Mouse (Mus musculus): ENCODE measurements around the gene Pogk. TPM values are rescaled to one million over a fixed set of nuclear protein-coding genes. Genes with fewer than 3 reads are reported as not detected.

The Pogk gene
- total RNA-seq, 2 experiments from 2014 or later, result 41.0 to 41.6 TPM

DNA sequence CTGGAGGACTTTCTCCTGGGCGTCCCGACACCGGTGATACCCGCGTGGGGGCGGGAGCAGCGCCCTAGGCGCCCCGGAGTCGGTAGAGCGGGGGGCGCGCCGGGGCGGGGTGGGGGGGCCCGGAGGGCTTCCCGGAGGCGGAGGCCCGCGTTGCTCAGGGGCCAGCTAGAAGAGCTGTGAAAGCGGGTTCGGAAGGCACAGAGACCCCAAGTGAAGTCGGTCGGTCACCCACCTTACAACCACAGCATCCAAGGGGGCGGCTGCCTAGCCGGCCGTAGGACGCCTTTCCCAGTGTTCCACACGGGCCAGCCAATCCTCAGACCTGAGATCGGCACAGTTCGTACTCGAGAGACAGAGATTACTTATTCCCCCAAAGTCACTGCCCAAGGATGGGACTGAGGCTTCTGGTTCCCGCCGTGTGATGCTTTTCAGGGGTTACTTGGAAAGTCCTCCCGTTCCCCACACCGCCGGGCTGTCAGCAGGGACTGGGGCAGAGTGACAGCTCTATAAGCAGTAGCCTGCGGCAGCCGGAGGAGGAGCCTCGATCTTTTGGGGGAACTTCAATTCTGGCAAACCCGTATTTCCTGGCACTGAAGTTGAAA is 29.9 kb downstream of the Pogk start:
- DNase-seq (ENCODE audit: low spot score in 2 of 2), result peak; percentile 58 to 70

DNA sequence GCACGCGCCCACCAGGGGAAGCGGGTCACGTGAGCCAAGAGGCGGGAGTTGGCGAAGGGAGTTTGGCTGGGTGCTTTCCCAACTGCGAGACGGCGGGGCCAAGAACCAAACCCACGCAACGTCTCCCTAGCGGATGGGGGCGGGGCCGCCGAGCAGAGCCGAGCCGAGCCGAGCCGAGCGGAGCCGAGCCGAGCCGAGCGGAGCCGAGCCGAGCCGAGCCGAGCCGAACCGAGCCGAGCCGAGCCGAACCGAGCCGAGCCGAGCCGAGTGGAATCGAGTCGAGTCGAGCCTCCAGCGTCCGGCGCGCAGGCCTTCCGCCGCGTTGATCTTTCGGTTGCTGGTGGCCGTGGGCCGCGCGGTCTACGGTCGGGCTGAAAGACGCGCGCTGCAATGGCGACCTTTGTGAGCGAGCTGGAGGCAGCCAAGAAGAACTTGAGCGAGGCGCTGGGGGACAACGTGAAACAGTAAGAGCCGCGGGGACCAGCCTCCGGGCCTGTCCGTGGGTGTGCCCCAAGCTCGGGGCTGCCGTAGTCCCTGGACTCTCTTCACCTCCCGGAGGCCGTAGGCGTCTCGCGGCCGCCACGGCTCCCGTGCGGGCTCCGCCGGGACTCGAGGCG is 30.5 kb downstream of the Pogk start, which contains the start of gene Tada1:
Gene Tada1, plus strand, starts transcription at position 85 of the 617 bp plus-strand sequence.
- DNase-seq (ENCODE audit: low spot score in 2 of 2), result peak; percentile 96

DNA sequence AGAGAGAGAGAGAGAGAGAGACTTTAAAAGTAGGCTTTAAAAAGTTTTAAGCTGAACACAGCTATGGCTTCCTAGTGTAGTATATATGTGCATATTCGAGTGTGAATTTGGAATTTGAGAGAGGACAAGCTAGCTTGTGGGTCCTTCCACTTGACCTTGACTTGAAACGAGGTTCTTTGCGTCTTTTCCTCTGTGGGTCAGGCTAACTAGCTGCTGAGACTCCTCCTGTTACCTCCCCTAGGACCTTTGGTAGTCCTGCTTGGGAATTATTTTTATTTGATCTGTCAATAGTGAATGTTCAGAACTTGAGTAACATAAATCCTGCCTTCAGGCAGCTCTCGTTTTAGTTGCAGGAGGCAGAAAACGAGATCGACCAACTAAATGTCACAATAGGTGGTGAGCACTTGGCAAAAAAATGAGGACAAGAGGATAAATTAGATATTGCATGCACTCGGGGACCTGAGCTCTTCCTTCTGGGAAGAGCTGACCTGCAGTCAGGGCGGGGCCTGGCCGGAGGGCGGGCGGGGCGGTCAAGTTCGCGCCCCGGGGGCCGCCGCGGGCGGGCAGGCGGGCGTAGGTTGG is 31.1 kb downstream of the Pogk start:
- DNase-seq (ENCODE audit: low spot score in 2 of 2), result no peak

DNA sequence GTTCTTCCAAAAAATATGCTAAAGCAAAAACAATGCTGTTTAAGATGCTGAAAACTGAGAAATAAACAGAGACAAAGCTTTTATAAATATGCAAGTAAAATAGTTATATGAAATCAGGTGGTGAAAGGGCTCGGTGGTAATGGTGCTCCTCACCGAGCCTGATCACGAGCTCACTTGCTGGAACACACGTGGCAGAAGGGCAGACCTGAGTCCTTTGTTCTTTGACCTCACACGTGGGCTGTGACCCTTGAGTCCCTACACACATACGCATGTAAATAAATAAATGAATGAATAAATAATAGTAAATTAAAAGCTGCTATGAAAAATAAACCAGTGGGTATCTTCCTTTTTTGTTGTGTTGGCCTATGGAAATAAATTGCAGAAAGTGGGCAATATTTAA is 32.5 kb downstream of the Pogk start:
- no peak for DNase-seq (ENCODE audit: low spot score in 2 of 2)

DNA sequence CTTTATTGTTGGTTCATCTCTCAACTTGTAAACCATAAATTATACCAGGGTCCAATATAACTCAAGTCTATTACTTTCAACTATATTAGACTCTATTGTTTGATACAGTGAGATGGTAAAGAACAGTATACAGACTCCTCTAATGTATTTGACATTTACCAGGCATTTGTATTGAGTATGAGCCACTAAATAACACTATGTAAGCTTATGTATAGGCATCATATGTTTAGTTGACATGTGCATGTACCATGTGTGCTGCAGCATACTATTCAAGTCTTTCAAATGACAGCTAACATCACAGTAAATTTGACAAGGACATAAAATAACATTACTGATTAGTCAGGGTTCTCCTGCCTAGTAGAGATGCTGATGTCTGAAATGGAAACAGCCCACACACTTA is 46.5 kb downstream of the Pogk start:
- no peak for DNase-seq (ENCODE audit: low spot score in 2 of 2)

DNA sequence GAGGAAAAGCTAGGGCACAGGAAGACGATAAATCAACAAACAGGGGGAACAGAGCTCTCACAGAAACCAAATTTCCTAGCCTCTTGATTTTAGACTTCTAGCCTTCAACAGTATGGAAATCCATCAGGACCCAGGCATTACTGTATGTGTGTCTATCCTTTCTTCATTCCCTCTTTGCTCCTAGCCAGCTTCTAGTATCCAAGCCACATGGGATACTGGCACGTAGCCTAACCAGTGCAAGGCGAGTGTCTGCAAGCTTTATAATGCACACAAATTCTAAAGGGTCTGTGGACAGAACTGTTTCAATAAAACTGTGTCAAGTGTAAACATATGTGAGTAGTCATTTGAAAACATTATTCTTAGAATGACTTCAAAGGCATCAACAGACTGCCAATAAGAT is 47.0 kb downstream of the Pogk start:
- no peak for DNase-seq (ENCODE audit: low spot score in 2 of 2)

DNA sequence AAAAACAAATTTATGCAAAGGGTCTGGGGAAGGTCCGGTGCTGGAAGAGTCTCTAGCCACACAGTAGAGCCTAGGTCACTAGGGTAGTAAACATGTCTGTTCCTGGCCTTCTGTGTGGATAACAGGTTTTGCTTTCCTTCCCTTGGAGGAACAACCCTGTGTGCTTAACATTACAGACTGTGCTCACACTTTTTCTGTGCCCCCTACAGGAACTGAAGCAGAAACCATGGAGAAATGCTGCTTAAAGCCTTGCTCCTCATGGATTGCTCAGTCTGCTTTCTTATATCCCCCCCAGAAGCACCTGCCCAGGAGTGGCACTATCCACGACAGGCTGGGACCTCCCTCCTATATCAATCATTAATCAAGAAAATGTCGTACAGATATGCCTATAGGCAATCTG is 47.8 kb downstream of the Pogk start:
- DNase-seq (ENCODE audit: low spot score in 2 of 2), result no peak

DNA sequence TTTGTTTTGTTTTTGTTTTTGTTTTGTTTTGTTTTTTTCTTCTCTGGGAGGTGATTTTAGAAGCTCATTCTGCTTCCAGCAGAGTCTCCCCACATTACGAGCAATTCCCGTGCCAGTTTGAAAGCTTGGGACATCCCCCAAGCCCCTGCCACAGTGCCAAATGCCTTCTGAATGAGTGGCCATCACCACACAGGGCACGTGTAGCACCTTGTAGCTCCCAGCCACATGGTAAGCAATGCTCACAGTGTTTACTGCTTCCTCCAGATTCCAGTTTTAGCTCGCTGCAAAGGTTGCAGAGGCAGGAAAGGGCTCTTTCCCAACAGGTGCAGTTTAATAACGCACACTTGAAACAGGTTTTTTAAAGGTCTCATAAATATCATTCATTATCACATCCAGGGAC is 48.8 kb downstream of the Pogk start:
- no peak for DNase-seq (ENCODE audit: low spot score in 2 of 2)

DNA sequence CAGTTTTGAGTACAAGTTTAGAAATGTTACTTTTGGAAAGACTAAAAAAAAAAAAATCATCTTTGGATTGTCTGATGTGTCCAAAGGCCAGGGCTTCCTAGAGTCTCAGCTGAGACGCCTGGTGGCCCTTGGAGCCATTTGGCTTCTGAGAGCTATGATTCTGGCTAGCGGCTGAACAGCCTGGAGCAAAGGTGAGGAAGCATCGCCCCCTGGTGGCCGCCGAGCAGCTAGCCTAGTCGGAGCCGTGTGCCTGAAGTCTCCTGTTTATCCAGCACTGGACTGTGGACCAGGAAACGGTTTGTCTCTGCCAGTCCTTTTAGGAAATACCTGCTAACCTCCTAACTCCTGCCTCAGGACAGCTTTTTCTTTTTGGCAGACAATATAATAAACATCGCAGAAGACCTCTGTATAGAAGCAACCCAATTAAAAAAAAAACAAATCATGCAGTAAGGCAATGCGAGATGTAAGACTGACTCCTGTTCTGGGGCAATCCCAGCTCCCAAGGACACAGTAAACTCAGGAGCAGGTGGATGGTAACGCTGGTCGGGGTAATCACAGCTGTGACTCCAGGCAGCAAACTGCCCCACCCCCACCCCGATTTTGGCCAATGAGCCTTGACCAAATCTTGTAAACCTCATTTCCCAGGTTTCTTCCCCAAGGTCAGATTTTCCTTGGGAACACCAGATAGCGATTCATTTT is 49.4 kb downstream of the Pogk start:
- peak; percentile 95 to 96 for DNase-seq (ENCODE audit: low spot score in 2 of 2)

DNA sequence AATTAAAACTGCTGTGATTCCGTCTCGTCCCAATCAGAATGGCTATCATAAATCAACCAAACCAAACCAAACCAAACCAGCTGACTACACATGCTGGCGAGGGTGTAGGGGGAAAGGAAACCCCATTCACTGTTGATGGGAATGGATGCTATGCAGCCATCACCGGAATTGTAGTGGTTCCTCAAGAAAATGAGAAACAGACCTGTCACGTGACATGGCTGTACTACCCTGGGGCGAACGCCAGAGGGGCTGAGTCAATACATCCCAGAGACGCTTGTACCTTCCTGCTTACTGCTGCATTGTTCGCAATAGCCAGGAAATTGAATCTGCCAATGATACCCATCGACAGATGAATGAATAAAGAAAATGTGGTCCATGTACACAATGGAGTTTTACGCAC is 59.9 kb downstream of the Pogk start:
- no peak for DNase-seq (ENCODE audit: low spot score in 2 of 2)

DNA sequence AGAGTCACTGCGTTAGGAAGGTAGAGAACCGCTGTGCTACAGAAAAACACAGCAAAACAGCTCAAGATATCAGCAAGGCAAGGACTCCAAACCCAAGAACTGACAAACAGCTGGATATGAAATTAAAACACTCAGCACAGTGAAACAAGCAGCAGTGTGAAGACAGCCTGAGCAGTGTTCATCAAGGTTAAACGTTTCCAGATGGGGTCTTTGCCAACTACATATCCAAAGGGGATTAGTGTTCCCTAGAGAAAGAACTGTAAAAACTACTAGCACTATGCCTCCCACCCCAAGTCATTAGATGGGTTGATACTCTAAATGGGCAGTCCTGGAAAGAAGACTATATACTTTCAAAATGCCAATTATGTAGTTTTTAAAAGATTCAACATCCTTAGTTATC is 60.3 kb downstream of the Pogk start:
- no peak for DNase-seq (ENCODE audit: low spot score in 2 of 2)

DNA sequence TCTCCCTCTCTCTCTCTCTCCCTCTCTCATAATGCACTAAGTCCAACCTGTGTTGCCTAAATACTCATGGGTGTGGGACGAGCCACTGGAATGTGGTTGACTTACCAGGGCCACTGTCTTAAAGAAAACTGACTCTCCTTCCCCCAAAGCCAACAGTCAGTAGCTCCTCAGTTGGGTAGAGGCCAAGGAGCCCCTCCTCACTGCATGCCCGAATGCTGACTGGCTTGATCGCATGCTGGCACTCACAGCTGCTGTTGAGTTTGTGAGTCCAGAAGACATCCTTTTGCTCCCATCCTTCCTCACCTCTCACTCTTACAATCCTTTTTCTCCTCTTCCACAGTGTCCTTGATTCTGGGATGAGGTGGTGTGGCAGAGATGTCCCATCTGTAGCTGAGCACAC is 62.8 kb downstream of the Pogk start:
- no peak for DNase-seq (ENCODE audit: low spot score in 2 of 2)

DNA sequence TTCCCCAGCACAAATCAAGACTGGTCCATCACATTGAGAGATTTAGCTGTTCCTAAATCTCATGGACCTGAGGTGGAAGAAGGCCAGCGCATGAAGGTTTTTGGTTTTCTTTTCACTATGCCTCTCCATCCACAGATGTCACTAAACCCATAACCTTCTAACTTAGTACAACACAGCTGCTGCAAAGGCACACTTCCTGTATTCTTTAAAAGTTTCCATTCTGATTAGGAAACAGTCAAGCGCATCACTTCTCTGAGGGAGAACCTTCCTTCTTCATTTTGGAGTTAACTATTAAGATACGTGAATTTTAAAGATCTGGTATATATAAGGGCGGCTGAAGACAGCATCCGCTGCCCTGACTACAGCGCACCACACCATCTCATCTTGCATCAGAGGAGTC is 64.1 kb downstream of the Pogk start:
- DNase-seq (ENCODE audit: low spot score in 2 of 2), result no peak

DNA sequence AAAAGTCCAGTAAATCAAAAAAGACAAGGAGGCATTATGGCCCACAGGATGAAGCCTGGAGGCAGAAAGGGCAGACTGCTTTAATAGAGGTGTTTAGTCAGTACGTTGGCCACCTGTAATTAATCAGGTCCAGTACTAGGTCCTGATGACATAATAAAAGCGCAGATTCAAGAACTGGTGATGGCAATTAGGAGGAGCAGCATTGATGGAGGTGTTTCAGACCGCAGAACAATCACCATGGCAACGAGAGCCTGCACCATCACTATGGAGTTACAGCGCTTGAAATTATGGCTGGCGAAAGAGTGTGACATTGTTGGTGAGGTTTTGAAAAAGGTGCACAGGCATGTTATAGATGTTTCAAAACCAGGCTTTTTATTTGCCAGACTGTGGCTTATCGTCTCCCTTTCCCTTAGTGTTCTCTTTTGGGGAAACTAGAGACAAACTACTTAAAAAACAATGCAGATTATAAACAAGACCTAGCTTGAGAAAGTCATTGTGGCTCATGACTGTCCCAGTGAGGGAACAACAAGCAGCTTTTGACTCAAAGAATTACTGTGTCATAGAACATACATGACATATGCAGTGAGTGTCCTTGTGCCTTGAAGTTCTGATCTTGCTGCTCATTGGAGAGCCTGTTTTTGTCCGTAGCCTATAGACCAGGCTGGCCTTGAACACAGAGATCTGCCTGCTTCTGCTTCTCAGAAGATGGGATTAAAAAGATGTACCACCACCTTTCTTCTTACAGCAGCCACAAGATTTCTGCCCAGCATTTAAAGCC is 65.2 kb downstream of the Pogk start:
- DNase-seq (ENCODE audit: low spot score in 2 of 2), result no peak

DNA sequence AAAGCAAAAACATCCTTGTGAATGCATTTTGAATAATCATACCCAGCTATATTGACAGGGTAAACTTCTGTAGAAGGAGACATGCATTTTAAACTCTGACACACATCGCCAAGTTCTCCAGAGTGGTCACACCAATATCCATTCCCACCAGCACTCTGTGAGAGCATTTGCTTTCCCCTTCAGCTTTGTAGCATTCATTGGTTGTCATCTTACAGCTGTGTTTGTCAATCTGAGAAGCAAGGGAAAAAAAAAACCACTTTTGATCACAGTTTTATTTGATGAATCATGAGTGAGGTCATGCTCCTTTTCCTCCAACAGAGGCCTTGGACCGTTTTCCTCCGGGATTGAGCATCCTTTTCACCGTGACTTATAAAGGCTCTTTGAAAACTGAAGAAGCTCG is 66.1 kb downstream of the Pogk start:
- no peak for DNase-seq (ENCODE audit: low spot score in 2 of 2)

DNA sequence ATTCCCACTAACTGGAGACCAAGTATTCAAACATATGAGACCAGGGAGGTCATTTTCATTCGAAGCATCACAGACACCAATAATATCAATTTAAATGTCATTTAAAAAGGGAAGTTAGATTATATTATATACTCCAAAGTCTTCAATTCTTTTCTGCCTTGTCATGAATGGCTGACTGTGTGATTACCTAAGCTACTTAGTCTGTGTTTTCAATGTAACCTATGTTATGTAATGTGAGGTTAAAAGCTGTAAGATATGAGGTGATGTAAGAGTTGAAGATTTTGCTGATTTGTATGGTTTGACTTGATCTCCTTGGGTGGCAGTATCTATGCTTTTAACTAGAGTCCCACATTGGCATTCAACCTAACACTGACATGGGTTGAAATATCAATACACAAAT is 67.1 kb downstream of the Pogk start:
- no peak for DNase-seq (ENCODE audit: low spot score in 2 of 2)

DNA sequence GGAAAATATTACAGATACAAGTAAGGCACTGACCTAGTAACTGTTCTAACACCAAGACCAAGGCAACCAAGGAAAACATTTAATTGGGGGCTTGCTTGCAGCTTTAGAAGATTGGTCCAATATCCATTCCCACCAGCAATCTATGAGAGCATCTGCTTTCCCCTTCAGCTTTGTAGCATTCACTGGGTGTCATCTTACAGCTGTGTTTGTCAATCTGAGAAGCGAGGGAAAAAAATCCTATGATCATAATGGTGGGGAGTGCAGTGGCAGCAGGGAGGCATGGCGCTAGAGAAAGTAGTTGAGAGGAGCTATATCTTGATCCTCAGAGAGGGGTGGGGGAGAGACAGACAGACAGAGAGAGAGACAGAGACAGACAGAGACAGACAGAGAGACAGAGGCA is 67.6 kb downstream of the Pogk start:
- no peak for DNase-seq (ENCODE audit: low spot score in 2 of 2)

DNA sequence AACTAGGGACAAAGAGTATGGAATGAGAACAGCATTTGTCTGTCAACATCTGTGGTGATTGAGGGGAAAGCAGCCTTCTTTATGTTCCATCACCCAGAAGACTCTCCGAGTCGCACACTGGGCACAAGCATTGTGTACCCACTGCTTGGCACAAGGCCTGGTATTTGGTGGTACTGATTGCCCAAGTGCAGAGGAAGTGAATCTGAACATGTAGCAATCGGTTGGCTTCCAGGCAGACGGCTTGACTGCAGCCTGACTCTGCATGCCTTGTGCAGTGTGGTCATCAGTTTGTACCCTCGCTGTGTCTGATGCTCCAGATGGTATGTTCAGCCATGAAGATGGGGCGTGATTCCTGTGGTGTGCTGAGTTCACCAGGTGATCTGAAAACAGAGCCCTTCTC is 70.6 kb downstream of the Pogk start:
- no peak for DNase-seq (ENCODE audit: low spot score in 2 of 2)

Data from layer of hippocampus, postnatal 10 days (tissue).